Mouse (Mus musculus) embryonic facial prominence, embryonic 12.5 days (tissue): ENCODE data around the gene Sh3pxd2a. TPM values are rescaled to one million over a fixed set of nuclear protein-coding genes. Genes with fewer than 3 reads are reported as not detected.
A peak's percentile ranks its signal among the peaks of the same experiment; 100 is the strongest.

Source experiments
- ATAC-seq: fragments of 200-750 bp; cut with Nextera tagmentation; 2 replicates; pipeline ENCODE4 v1.8.0; 2017; ENCODE audit not compliant: insufficient number of reproducible peaks, insufficient read depth, low FRiP score, low TSS enrichment
- H3K27ac ChIP-seq: fragments of 300-500 bp; sonication (generic); 2 replicates; pipeline ENCODE4 v1.5.1; 2016; ENCODE audit warnings: mild to moderate bottlenecking
- H3K27me3 ChIP-seq: fragments of 300-500 bp; sonication (generic); 2 replicates; pipeline ENCODE4 v1.6.1; 2016; ENCODE audit warnings: mild to moderate bottlenecking, moderate library complexity
- H3K36me3 ChIP-seq: fragments of 300-500 bp; sonication (generic); 2 replicates; pipeline ENCODE4 v1.6.1; 2016; ENCODE audit warnings: mild to moderate bottlenecking
- H3K4me1 ChIP-seq: fragments of 300-500 bp; sonication (generic); 2 replicates; pipeline ENCODE4 v1.6.1; 2016
- H3K4me2 ChIP-seq: fragments of 300-500 bp; sonication (generic); replicated peaks from 2 replicates; pipeline ENCODE4 v1.6.1; 2016; ENCODE audit warnings: mild to moderate bottlenecking, moderate library complexity
- H3K4me3 ChIP-seq: fragments of 300-500 bp; sonication (generic); 2 replicates; pipeline ENCODE4 v1.5.1; 2016; ENCODE audit warnings: mild to moderate bottlenecking
- H3K9ac ChIP-seq: fragments of 300-500 bp; sonication (generic); 2 replicates; pipeline ENCODE4 v1.6.1; 2016; ENCODE audit warnings: mild to moderate bottlenecking, moderate library complexity
- H3K9me3 ChIP-seq: fragments of 300-500 bp; sonication (generic); 2 replicates; pipeline ENCODE4 v1.6.1; 2016; ENCODE audit warnings: mild to moderate bottlenecking, moderate library complexity
- WGBS: fragments of 180-500 bp; shearing (Covaris S2); methylation state at CpG from one replicate; pipeline ENCODE4 v1.1.7; 2016; 5-methylcytosine and 5-hydroxymethylcytosine counted together
- polyA plus RNA-seq: library from polyadenylated mRNA; unstranded; fragments of >200 nt; fragmentation: Nextera tagmentation; extraction: Ambion mirVana; gene quantifications from 2 replicates; pipeline ENCODE4 v1.2.1, GENCODE M21; 2016

Gene Sh3pxd2a
- polyA plus RNA-seq, 1 experiment from 2014 or later = 8.2 TPM

- Histone ChIP-seq H3K27ac (0 out of 2 replicates have a peak overlapping the region, but pooled peaks have one; percentile 11), H3K36me3 (no peaks in the 10 kb centered on the region), H3K9ac (peak overlapping the region; percentile 37; the same call in 1 of the 2 replicates), H3K4me1 (peaks cover 12% of the 10 kb centered on the region), H3K9me3 (no peaks in the 10 kb centered on the region), H3K4me3 (peak overlapping the region; percentile 23), H3K4me2 (peak overlapping the region; percentile 50), H3K27me3 (no peaks in the 10 kb centered on the region)
- WGBS = 7% methylated on average over 17 of the region's 17 CpGs
- ATAC-seq = 0 out of 2 replicates have a peak, but pooled peaks have one; percentile 17
Measured at GRCm38 (mm10) chr19:47228725-47229252, 235.4 kb downstream of the Sh3pxd2a start.

- Histone ChIP-seq H3K36me3 (no peaks in the 10 kb centered on the region), H3K27me3 (no peaks in the 10 kb centered on the region), H3K4me3 (no peak overlapping the region), H3K4me1 (peaks cover 12% of the 10 kb centered on the region), H3K27ac (no peak overlapping the region), H3K9ac (no peak overlapping the region), H3K9me3 (no peaks in the 10 kb centered on the region), H3K4me2 (no peak overlapping the region)
- no peak for ATAC-seq
- 78% methylated on average over 5 of the region's 5 CpGs for WGBS
Measured at GRCm38 (mm10) chr19:47225791-47226190, 238.4 kb downstream of the Sh3pxd2a start.

DNA sequence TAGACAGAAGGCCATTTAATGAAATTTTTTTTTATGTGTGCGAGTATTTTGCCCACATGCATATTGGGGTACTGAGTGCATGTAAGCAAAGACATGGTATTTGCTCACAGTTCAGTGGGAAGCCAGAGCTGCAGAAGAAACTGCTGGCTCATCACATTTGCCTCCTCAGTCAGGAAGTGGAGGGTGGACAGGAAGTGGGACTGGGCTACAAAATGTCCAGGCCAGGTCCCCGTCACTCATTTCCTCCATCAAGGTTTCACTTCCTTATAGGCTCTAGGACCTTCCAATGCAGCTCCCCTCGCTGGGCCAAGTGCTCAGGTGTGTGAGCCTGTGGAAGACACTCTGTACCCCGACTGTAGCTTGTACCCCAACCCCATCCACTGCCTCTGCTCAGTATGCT, 239.5 kb downstream of the Sh3pxd2a start:
- no peak for ATAC-seq
- Histone ChIP-seq H3K9me3 (no peaks in the 10 kb centered on the region), H3K4me1 (peaks cover 12% of the 10 kb centered on the region), H3K4me3 (no peak overlapping the region), H3K36me3 (no peaks in the 10 kb centered on the region), H3K4me2 (no peak overlapping the region), H3K27me3 (no peaks in the 10 kb centered on the region), H3K9ac (no peak overlapping the region), H3K27ac (no peak overlapping the region)
- WGBS = 86% methylated on average over 4 of the region's 4 CpGs

DNA sequence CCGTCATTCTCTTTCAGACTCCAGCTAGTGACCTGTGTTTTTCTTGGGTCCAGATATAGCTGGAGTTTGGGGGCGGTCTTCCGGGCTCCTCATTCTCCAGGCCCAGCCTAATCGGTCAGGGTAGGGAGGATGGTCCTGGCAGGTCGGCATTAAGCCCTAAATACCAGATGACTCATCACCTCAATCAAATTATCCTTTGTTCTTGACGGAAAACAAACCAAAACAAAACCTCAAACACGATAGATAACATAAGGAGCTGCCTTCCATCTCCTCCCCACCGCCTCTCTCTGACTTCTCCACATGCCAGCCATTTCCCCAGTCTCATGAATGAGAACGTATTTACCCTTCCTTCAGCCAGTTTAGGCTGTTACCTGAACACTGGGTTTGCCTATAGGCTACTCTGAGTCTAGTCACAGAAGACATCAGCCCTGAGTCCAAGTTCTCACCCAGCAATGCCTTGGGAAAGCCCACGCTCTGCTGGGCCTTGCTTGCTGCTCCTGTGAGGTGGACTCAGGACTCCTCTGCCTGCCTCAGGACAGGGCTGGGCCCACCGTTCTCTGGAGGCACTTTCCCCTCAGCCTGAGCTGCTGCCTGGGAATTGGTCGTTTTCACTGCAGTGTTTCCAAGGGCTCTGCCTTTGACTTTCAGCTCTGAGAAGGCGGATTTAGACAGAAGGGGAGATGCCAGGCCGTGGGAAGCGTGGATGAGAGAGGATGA, 241.2 kb downstream of the Sh3pxd2a start:
- 65% methylated on average over 15 of the region's 15 CpGs for WGBS

DNA sequence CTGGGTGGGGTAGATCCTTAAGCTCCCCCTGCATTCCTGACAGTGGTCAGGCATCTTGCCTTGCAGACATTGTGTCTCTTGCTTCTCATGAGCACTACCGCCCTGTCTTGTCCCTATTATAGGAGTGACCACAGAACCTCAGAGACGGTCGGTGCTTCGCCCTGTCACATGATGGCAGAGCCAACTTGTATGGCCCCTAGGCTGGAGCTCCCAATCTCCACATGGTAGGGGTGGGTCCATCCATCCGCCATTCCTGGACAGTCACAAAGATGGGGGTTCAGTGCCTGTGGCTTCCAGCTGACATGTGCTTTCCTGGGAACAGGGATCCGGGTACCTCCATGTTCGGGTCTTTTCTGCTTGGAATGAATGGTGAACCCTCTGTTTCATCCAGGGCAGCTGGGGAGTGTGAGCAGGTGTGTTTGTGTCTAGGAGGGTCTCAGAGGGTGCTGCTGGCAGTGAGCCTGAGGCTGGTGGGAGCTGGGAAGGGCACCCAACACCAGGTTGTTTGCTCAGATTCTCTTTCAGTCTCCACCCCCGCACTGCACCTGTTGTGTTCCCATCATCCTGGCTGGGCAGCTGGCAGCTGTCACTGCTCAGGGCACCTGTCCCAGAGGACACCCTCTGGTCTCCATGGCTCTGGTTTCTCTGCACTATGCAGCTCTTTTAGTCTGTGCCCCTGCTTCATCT, 241.9 kb downstream of the Sh3pxd2a start:
- WGBS = 85% methylated on average over 8 of the region's 8 CpGs
- Histone ChIP-seq H3K27ac (no peak overlapping the region), H3K9ac (no peak overlapping the region), H3K4me2 (no peak overlapping the region), H3K9me3 (no peaks in the 10 kb centered on the region), H3K27me3 (no peaks in the 10 kb centered on the region), H3K4me1 (no peaks in the 10 kb centered on the region), H3K36me3 (no peaks in the 10 kb centered on the region), H3K4me3 (no peak overlapping the region)
- ATAC-seq = peak; percentile 67; the same call in 1 of the 2 replicates

More for the DNA sequence above, 241.2 kb downstream of the Sh3pxd2a start:
- H3K4me1 ChIP-seq = no peaks in the 10 kb centered on the region
- H3K4me2 ChIP-seq = no peak overlapping the region
- no peaks in the 10 kb centered on the region for H3K36me3 ChIP-seq
- H3K4me3 ChIP-seq = no peak overlapping the region
- H3K9ac ChIP-seq = no peak overlapping the region
- 0 out of 2 replicates have a peak, but pooled peaks have one; percentile 24 for ATAC-seq
- H3K9me3 ChIP-seq = no peaks in the 10 kb centered on the region
- no peaks in the 10 kb centered on the region for H3K27me3 ChIP-seq
- peak overlapping the region; percentile 48 for H3K27ac ChIP-seq

GRCm38 (mm10) chr19:47221500-47222153, 242.6 kb downstream of the Sh3pxd2a start:
- no peak for ATAC-seq
- 73% methylated on average over 7 of the region's 7 CpGs for WGBS
- no peak overlapping the region for H3K4me2 ChIP-seq

GRCm38 (mm10) chr19:47221006-47221405, 243.2 kb downstream of the Sh3pxd2a start:
- Histone ChIP-seq H3K9me3 (no peaks in the 10 kb centered on the region), H3K4me2 (no peak overlapping the region), H3K27ac (no peak overlapping the region), H3K4me3 (no peak overlapping the region), H3K9ac (no peak overlapping the region), H3K36me3 (no peaks in the 10 kb centered on the region), H3K4me1 (no peaks in the 10 kb centered on the region), H3K27me3 (no peaks in the 10 kb centered on the region)
- WGBS = 77% methylated on average over 4 of the region's 4 CpGs
- no peak for ATAC-seq

More at GRCm38 (mm10) chr19:47221500-47222153, 242.6 kb downstream of the Sh3pxd2a start:
- Histone ChIP-seq H3K27ac (no peak overlapping the region), H3K4me1 (no peaks in the 10 kb centered on the region), H3K36me3 (no peaks in the 10 kb centered on the region), H3K4me3 (no peak overlapping the region), H3K27me3 (no peaks in the 10 kb centered on the region), H3K9me3 (no peaks in the 10 kb centered on the region), H3K9ac (no peak overlapping the region)

- Histone ChIP-seq H3K36me3 (no peaks in the 10 kb centered on the region), H3K4me1 (no peaks in the 10 kb centered on the region), H3K4me3 (no peak overlapping the region), H3K27me3 (no peaks in the 10 kb centered on the region), H3K4me2 (no peak overlapping the region), H3K9ac (no peak overlapping the region), H3K27ac (no peak overlapping the region), H3K9me3 (no peaks in the 10 kb centered on the region)
- 89% methylated on average over 2 of the region's 2 CpGs for WGBS
- no peak for ATAC-seq
Measured at GRCm38 (mm10) chr19:47220232-47220631, 244.0 kb downstream of the Sh3pxd2a start.

- Histone ChIP-seq H3K4me1 (no peaks in the 10 kb centered on the region), H3K4me3 (no peak overlapping the region), H3K27ac (no peak overlapping the region), H3K4me2 (no peak overlapping the region), H3K36me3 (no peaks in the 10 kb centered on the region), H3K9ac (no peak overlapping the region), H3K9me3 (no peaks in the 10 kb centered on the region), H3K27me3 (no peaks in the 10 kb centered on the region)
- no peak for ATAC-seq
- 77% methylated on average over 4 of the region's 4 CpGs for WGBS
Measured at GRCm38 (mm10) chr19:47219622-47220021, 244.6 kb downstream of the Sh3pxd2a start.

GRCm38 (mm10) chr19:47216766-47217165, 247.4 kb downstream of the Sh3pxd2a start:
- no peaks in the 10 kb centered on the region for H3K36me3 ChIP-seq
- H3K4me1 ChIP-seq = no peaks in the 10 kb centered on the region
- WGBS = 86% methylated on average over 5 of the region's 5 CpGs
- H3K4me3 ChIP-seq = no peak overlapping the region
- no peak overlapping the region for H3K4me2 ChIP-seq
- H3K9me3 ChIP-seq = no peaks in the 10 kb centered on the region
- no peak overlapping the region for H3K27ac ChIP-seq
- no peak overlapping the region for H3K9ac ChIP-seq
- no peaks in the 10 kb centered on the region for H3K27me3 ChIP-seq
- ATAC-seq = no peak

DNA sequence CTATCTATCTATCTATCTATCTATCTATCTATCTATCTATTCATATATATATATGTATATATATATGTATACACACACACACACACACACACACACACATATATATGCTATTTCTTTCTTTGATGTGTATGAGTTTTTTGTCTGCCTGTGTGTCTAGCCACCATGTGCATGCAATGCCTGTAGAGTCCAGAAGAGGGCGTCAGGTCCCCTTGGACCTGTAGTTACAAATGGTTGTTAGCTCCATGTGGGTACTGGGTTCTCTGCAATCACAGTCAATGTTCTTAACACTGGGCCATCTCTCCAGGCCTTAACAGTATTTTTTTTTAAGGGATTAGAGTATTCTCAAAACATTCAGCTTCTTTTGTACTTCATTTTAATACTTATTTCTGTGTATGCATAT, 250.7 kb downstream of the Sh3pxd2a start:
- Histone ChIP-seq H3K36me3 (no peaks in the 10 kb centered on the region), H3K9me3 (no peaks in the 10 kb centered on the region), H3K27ac (no peak overlapping the region), H3K9ac (no peak overlapping the region), H3K4me2 (no peak overlapping the region), H3K4me1 (no peaks in the 10 kb centered on the region), H3K27me3 (no peaks in the 10 kb centered on the region), H3K4me3 (no peak overlapping the region)
- WGBS = 64% methylated on average over 1 of the region's 1 CpGs
- no peak for ATAC-seq
